Mouse (Mus musculus): ENCODE results near the gene Pisd. TPM values are rescaled to one million over a fixed set of nuclear protein-coding genes. Genes with fewer than 3 reads are reported as not detected.
A peak's percentile ranks its signal among the peaks of the same experiment; 100 is the strongest.

The Pisd gene
- total and polyA plus RNA-seq, 3 experiments: 45.2 to 57.1 (median 52.1) TPM

- Histone ChIP-seq H3K4me3 (replicated peaks in 1 of 3; ENCODE audit: low read depth in 2 of 3, low read length in 2 of 3, poor library complexity in 1 of 3) (no peak overlapping the region), H3K27ac (ENCODE audit: insufficient read depth, low read depth) (peak overlapping the region; percentile 14; the same call in 1 of the 2 replicates), H3K79me2 (replicated peaks; ENCODE audit: control insufficient read depth, extremely low read depth, insufficient read depth, poor library complexity, severe bottlenecking) (no peaks in the 10 kb centered on the region; the same call in none of the 2 replicates), H3K9me3 (replicated peaks; ENCODE audit: low read length) (no peaks in the 10 kb centered on the region), H3K4me2 (ENCODE audit: insufficient read depth, low read depth, poor library complexity, severe bottlenecking) (no peak overlapping the region), H3K36me3 (replicated peaks in 1 of 2; ENCODE audit: control insufficient read depth in 1 of 2, insufficient read depth in 1 of 2, low read length in 1 of 2) (peaks cover 0 to 30% of the 10 kb centered on the region in 2 experiments), H3K4me1 (ENCODE audit: control insufficient read depth in 1 of 2, insufficient read depth in 2 of 2) (peaks cover 33 to 91% of the 10 kb centered on the region in 2 experiments), H3K27me3 (replicated peaks) (no peaks in the 10 kb centered on the region), H3K9ac (ENCODE audit: insufficient read depth, low read depth) (no peak overlapping the region)
- peak; percentile 37 for DNase-seq (ENCODE audit: extremely low read depth)
- dilution Hi-C loops (cut with MboI; ENCODE audit: extremely low pct_ligation_motif_present, extremely low pct_unique_long_range_greater_than_20kb, low sequenced_read_pairs): no loop called here
- TF ChIP-seq ETS1 (conservative IDR thresholded peaks at IDR 0.05; ENCODE audit: low read depth, low read length): no peak
- no peak for TF ChIP-seq MAX (IDR thresholded peaks at IDR 0.05; ENCODE audit: low read length)
- no peak for TF ChIP-seq IRF4 (IDR thresholded peaks at IDR 0.05; ENCODE audit: low read depth, low read length)
- no peak for TF ChIP-seq MYC (IDR thresholded peaks at IDR 0.05; ENCODE audit: low read depth, low read length)
- no peak for TF ChIP-seq E2F4 (IDR thresholded peaks at IDR 0.05; ENCODE audit: insufficient replicate concordance, low read depth, low read length)
- no peak for TF ChIP-seq UBTF (IDR thresholded peaks at IDR 0.05; ENCODE audit: low read depth, low read length)
- TF ChIP-seq JUN (IDR thresholded peaks at IDR 0.05; ENCODE audit: insufficient read depth, low read depth, low read length): no peak
- TF ChIP-seq JUND (conservative IDR thresholded peaks at IDR 0.05; ENCODE audit: low read depth, low read length): no peak
- in situ Hi-C loops (cut with MboI; ENCODE audit: low pct_ligation_motif_present, low pct_unique_long_range_greater_than_20kb, low sequenced_read_pairs): no loop called here
Observed at GRCm38 (mm10) chr5:32748936-32749335, 36.5 kb downstream of the Pisd start.

GRCm38 (mm10) chr5:32747650-32748375 lies 37.6 kb downstream of the Pisd start:
- Histone ChIP-seq H3K27me3 (replicated peaks) (no peaks in the 10 kb centered on the region), H3K4me1 (ENCODE audit: control insufficient read depth in 1 of 2, insufficient read depth in 2 of 2) (peaks cover 33 to 91% of the 10 kb centered on the region in 2 experiments), H3K27ac (ENCODE audit: insufficient read depth, low read depth) (no peak overlapping the region), H3K79me2 (replicated peaks; ENCODE audit: control insufficient read depth, extremely low read depth, insufficient read depth, poor library complexity, severe bottlenecking) (no peaks in the 10 kb centered on the region; the same call in 1 of the 2 replicates), H3K36me3 (replicated peaks in 1 of 2; ENCODE audit: control insufficient read depth in 1 of 2, insufficient read depth in 1 of 2, low read length in 1 of 2) (peaks cover 0 to 35% of the 10 kb centered on the region in 2 experiments), H3K9ac (ENCODE audit: insufficient read depth, low read depth) (no peak overlapping the region), H3K9me3 (replicated peaks; ENCODE audit: low read length) (no peaks in the 10 kb centered on the region), H3K4me2 (ENCODE audit: insufficient read depth, low read depth, poor library complexity, severe bottlenecking) (no peak overlapping the region), H3K4me3 (replicated peaks in 1 of 3; ENCODE audit: low read depth in 2 of 3, low read length in 2 of 3, poor library complexity in 1 of 3) (no peak overlapping the region)
- in situ Hi-C loops (cut with MboI; ENCODE audit: low pct_ligation_motif_present, low pct_unique_long_range_greater_than_20kb, low sequenced_read_pairs): no loop called here
- dilution Hi-C loops (cut with MboI; ENCODE audit: extremely low pct_ligation_motif_present, extremely low pct_unique_long_range_greater_than_20kb, low sequenced_read_pairs): no loop called here
- no peak for TF ChIP-seq GABPA (IDR thresholded peaks at IDR 0.05; ENCODE audit: insufficient replicate concordance, low read depth, low read length)
- no peak for TF ChIP-seq ZMIZ1 (IDR thresholded peaks at IDR 0.05; ENCODE audit: low read depth, low read length)
- TF ChIP-seq SMC3 (IDR thresholded peaks at IDR 0.05; ENCODE audit: low read depth, low read length): peak; percentile 37; the same call in 1 of the 2 replicates
- peak; percentile 75 to 82 for TF ChIP-seq CTCF (conservative IDR thresholded peaks at IDR 0.05 in 1 of 2, IDR thresholded peaks at IDR 0.05 in 1 of 2; ENCODE audit: low read depth in 2 of 2, low read length in 2 of 2)
- TF ChIP-seq IRF4 (IDR thresholded peaks at IDR 0.05; ENCODE audit: low read depth, low read length): peak; percentile 63
- TF ChIP-seq EP300 (IDR thresholded peaks at IDR 0.05; ENCODE audit: low read length): peak; percentile 69
- peak; percentile 79 for TF ChIP-seq RAD21 (IDR thresholded peaks at IDR 0.05; ENCODE audit: low read depth, low read length)
- peak; percentile 64 for DNase-seq (ENCODE audit: extremely low read depth)
